9 mouse cellular contexts compared by ENCODE assay signal in genomic region chr2:135029700-135030099, GRCm38 (mm10).
DNase-seq lines count a peak whose midpoint lies in the region; ATAC-seq lines count a peak whose summit lies in the region.
"Had no signal": no experiment of that assay in that cellular context is flagged by ENCODE, and none has a peak within 500 bp of the region (broad histone marks: within the 10 kb centered on the region; RNA-seq: fewer than 3 reads in every experiment).

No protein-coding gene starts in this region.

- H3K9ac ChIP-seq in forebrain, embryonic 15.5 days (replicated peaks), result no peak overlapping the region
- peak overlapping the region; percentile 36; the same call in 1 of the 2 replicates for H3K9ac ChIP-seq in midbrain, embryonic 13.5 days (replicated peaks)
- H3K9ac ChIP-seq: liver, postnatal 0 days had no signal

- no peaks in the 10 kb centered on the region for H3K9me3 ChIP-seq in forebrain, embryonic 15.5 days
- H3K9me3 ChIP-seq in midbrain, embryonic 13.5 days, result no peaks in the 10 kb centered on the region

- peak; percentile 72 for ATAC-seq in forebrain, embryonic 15.5 days (replicated peaks)
- peak; percentile 67 for ATAC-seq in midbrain, embryonic 13.5 days
- ATAC-seq: liver, postnatal 0 days had no signal

- WGBS in forebrain, embryonic 15.5 days, result 23% methylated on average over 6 of the region's 6 CpGs
- WGBS in midbrain, embryonic 13.5 days, result 18% methylated on average over 6 of the region's 6 CpGs

- H3K4me3 ChIP-seq in forebrain, embryonic 15.5 days, result no peak overlapping the region
- H3K4me3 ChIP-seq in midbrain, embryonic 13.5 days (replicated peaks), result 0 out of 2 replicates have a peak overlapping the region, but pooled peaks have one; percentile 12

- H3K4me1 ChIP-seq in forebrain, embryonic 15.5 days, result peaks cover 10% of the 10 kb centered on the region
- H3K4me1 ChIP-seq in midbrain, embryonic 13.5 days (replicated peaks), result peaks cover 14% of the 10 kb centered on the region

- peak overlapping the region; percentile 18 for H3K4me2 ChIP-seq in forebrain, embryonic 15.5 days (replicated peaks)
- peak overlapping the region; percentile 35 for H3K4me2 ChIP-seq in midbrain, embryonic 13.5 days (replicated peaks)

- peak; percentile 7 for DNase-seq in kidney, adult 9 months
- no peak for DNase-seq in kidney, adult 11 months
- DNase-seq in cerebellum, postnatal 25 days, result peak; percentile 30 to 35
- DNase-seq in spleen, postnatal 10 days (ENCODE audit: low spot score in 2 of 2), result no peak
- no peak for DNase-seq in urinary bladder, postnatal 25 days (ENCODE audit: low spot score)
- DNase-seq in Muller cell, postnatal 12 days (ENCODE audit: inconsistent ontology term), result no peak
- DNase-seq: liver, postnatal 0 days had no signal

- no peaks in the 10 kb centered on the region for H3K36me3 ChIP-seq in forebrain, embryonic 15.5 days
- no peaks in the 10 kb centered on the region for H3K36me3 ChIP-seq in midbrain, embryonic 13.5 days

- peak overlapping the region; percentile 42 for H3K27ac ChIP-seq in forebrain, embryonic 15.5 days (replicated peaks)
- peak overlapping the region; percentile 45 for H3K27ac ChIP-seq in midbrain, embryonic 13.5 days

- H3K27me3 ChIP-seq in forebrain, embryonic 15.5 days, result no peaks in the 10 kb centered on the region
- H3K27me3 ChIP-seq in midbrain, embryonic 13.5 days, result no peaks in the 10 kb centered on the region

Comparison
In these comparisons a context has a peak if more than half of its experiments do, and no peak if none do; other contexts are left out.
1. DNase-seq: peak in kidney, adult 9 months (single experiment) and cerebellum, postnatal 25 days (2 of 2); none in kidney, adult 11 months (single experiment), spleen, postnatal 10 days (0 of 2), urinary bladder, postnatal 25 days (single experiment) and Muller cell, postnatal 12 days (single experiment).